ENCODE assay signal across 8 mouse cellular contexts in genomic region chr19:5405924-5406323, GRCm38 (mm10). TPM values are rescaled to one million over a fixed set of nuclear protein-coding genes. Genes with fewer than 3 reads are reported as not detected.
DNase-seq lines count a peak whose midpoint lies in the region; ATAC-seq and TF ChIP-seq lines count a peak whose summit lies in the region.

No protein-coding gene starts in this region.

- 18% methylated on average over 7 of the region's 7 CpGs for WGBS in heart, embryonic 12.5 days
- 24% methylated on average over 7 of the region's 7 CpGs for WGBS in forebrain, embryonic 15.5 days

- H3K27me3 ChIP-seq in heart, embryonic 12.5 days (replicated peaks) = no peaks in the 10 kb centered on the region
- no peaks in the 10 kb centered on the region for H3K27me3 ChIP-seq in CH12.LX (replicated peaks)
- no peaks in the 10 kb centered on the region for H3K27me3 ChIP-seq in forebrain, embryonic 15.5 days

- no peak for TF ChIP-seq RAD21 in CH12.LX (IDR thresholded peaks at IDR 0.05; ENCODE audit: low read depth, low read length)

- H3K4me2 ChIP-seq in heart, embryonic 12.5 days = peak overlapping the region; percentile 69
- H3K4me2 ChIP-seq in CH12.LX (ENCODE audit: insufficient read depth, low read depth, poor library complexity, severe bottlenecking) = peak overlapping the region; percentile 71
- peak overlapping the region; percentile 52 for H3K4me2 ChIP-seq in forebrain, embryonic 15.5 days (replicated peaks)

- dilution Hi-C loops in CH12.LX (cut with MboI; ENCODE audit: extremely low pct_ligation_motif_present, extremely low pct_unique_long_range_greater_than_20kb, low sequenced_read_pairs) = no loop called here

- DNase-seq in heart, adult 9 months (ENCODE audit: low spot score in 2 of 2) = no peak
- peak; percentile 24 for DNase-seq in CH12.LX (ENCODE audit: extremely low read depth)
- no peak for DNase-seq in adrenal gland, postnatal 36 days
- no peak for DNase-seq in urinary bladder, adult 2 months (ENCODE audit: low spot score)
- no peak for DNase-seq in left cerebral cortex, postnatal 25 days (ENCODE audit: low spot score in 2 of 2)

- in situ Hi-C loops in CH12.LX (cut with MboI; ENCODE audit: low pct_ligation_motif_present, low pct_unique_long_range_greater_than_20kb, low sequenced_read_pairs) = no loop called here

- TF ChIP-seq CTCF in CH12.LX (conservative IDR thresholded peaks at IDR 0.05 in 1 of 2, IDR thresholded peaks at IDR 0.05 in 1 of 2; ENCODE audit: low read depth in 2 of 2, low read length in 2 of 2) = no peak

- no peak for TF ChIP-seq EP300 in CH12.LX (IDR thresholded peaks at IDR 0.05; ENCODE audit: low read length)

- no peaks in the 10 kb centered on the region for H3K36me3 ChIP-seq in heart, embryonic 12.5 days
- peaks cover 0 to 6% of the 10 kb centered on the region in 2 experiments for H3K36me3 ChIP-seq in CH12.LX (replicated peaks in 1 of 2; ENCODE audit: control insufficient read depth in 1 of 2, insufficient read depth in 1 of 2, low read length in 1 of 2)
- no peaks in the 10 kb centered on the region for H3K36me3 ChIP-seq in forebrain, embryonic 15.5 days

- H3K79me2 ChIP-seq in CH12.LX (replicated peaks; ENCODE audit: control insufficient read depth, extremely low read depth, insufficient read depth, poor library complexity, severe bottlenecking) = no peaks in the 10 kb centered on the region

- peaks cover 20% of the 10 kb centered on the region for H3K4me1 ChIP-seq in heart, embryonic 12.5 days (replicated peaks)
- peaks cover 7 to 28% of the 10 kb centered on the region in 2 experiments for H3K4me1 ChIP-seq in CH12.LX (ENCODE audit: control insufficient read depth in 1 of 2, insufficient read depth in 2 of 2)
- H3K4me1 ChIP-seq in forebrain, embryonic 15.5 days = peaks cover 15% of the 10 kb centered on the region

- H3K9ac ChIP-seq in heart, embryonic 12.5 days = peak overlapping the region; percentile 63
- 0 out of 2 replicates have a peak overlapping the region, but pooled peaks have one; percentile 2 for H3K9ac ChIP-seq in CH12.LX (ENCODE audit: insufficient read depth, low read depth)
- peak overlapping the region; percentile 43 for H3K9ac ChIP-seq in forebrain, embryonic 15.5 days (replicated peaks)

- intact Hi-C loops in left cerebral cortex, postnatal 25 days (cut with DNase I) = no loop called here

- H3K9me3 ChIP-seq in heart, embryonic 12.5 days (replicated peaks) = no peaks in the 10 kb centered on the region
- H3K9me3 ChIP-seq in CH12.LX (replicated peaks; ENCODE audit: low read length) = no peaks in the 10 kb centered on the region
- H3K9me3 ChIP-seq in forebrain, embryonic 15.5 days = no peaks in the 10 kb centered on the region

- no peak for ATAC-seq in heart, embryonic 12.5 days (ENCODE audit: insufficient number of reproducible peaks, low FRiP score)
- no peak for ATAC-seq in forebrain, embryonic 15.5 days (replicated peaks)
- ATAC-seq in megakaryocyte, adult 5-6 weeks (ENCODE audit: poor library complexity, severe bottlenecking) = 0 out of 2 replicates have a peak, but pooled peaks have one; percentile 16

- H3K27ac ChIP-seq in heart, embryonic 12.5 days (ENCODE audit: poor library complexity, severe bottlenecking) = peak overlapping the region; percentile 54; the same call in 1 of the 2 replicates
- no peak overlapping the region for H3K27ac ChIP-seq in CH12.LX (ENCODE audit: insufficient read depth, low read depth)
- H3K27ac ChIP-seq in forebrain, embryonic 15.5 days (replicated peaks) = peak overlapping the region; percentile 55

- peak overlapping the region; percentile 42 for H3K4me3 ChIP-seq in heart, embryonic 12.5 days
- H3K4me3 ChIP-seq in CH12.LX (replicated peaks in 1 of 3; ENCODE audit: low read depth in 2 of 3, low read length in 2 of 3, poor library complexity in 1 of 3) = peak overlapping the region; percentile 25 to 46 (median 33)
- peak overlapping the region; percentile 62 for H3K4me3 ChIP-seq in forebrain, embryonic 15.5 days

- no peak for TF ChIP-seq POLR2A in CH12.LX (IDR thresholded peaks at IDR 0.05; ENCODE audit: low read depth, low read length)

TF ChIP-seq in CH12.LX, 34 proteins besides CTCF, POLR2A, EP300 and RAD21:
- TF ChIP-seq ZMIZ1 (IDR thresholded peaks at IDR 0.05; ENCODE audit: low read depth, low read length) (no peak), SMC3 (IDR thresholded peaks at IDR 0.05; ENCODE audit: low read depth, low read length) (no peak), CHD2 (IDR thresholded peaks at IDR 0.05; ENCODE audit: low read length) (no peak)

RNA-seq across cellular contexts. Expression of gene Tsga10ip, which starts 3.6 kb away (rescaled TPM):
- 1.7 and 1.8 TPM in 2 replicates for polyA plus RNA-seq in heart, embryonic 12.5 days (2016; fragmentation: Nextera tagmentation; extraction: Ambion mirVana)
- total RNA-seq in CH12.LX (2012; rRNA removed) = 0.80 and 0.89 TPM in 2 replicates
- 0.14 TPM in 1 of 2 replicates, not detected in the other for total RNA-seq in CH12.LX (2014; rRNA removed)
- 0.87 and 1.0 TPM in 2 replicates for polyA plus RNA-seq in CH12.LX (2012; ENCODE audit: insufficient read length, low read depth)
- 0.10 TPM in 1 of 2 replicates, not detected in the other for polyA plus RNA-seq in forebrain, embryonic 15.5 days (2015; fragmentation: Nextera tagmentation; extraction: Ambion mirVana)
- total RNA-seq in megakaryocyte, adult 5-6 weeks (2015) = not detected in 2 replicates
- total RNA-seq in megakaryocyte, adult 5-6 weeks (2017) = not detected in 2 replicates
- total RNA-seq in adrenal gland, postnatal 36 days (2021) = not detected
- not detected in 2 replicates for polyA plus RNA-seq in urinary bladder, adult 2 months (2012; rRNA removed)
- not detected for total RNA-seq in left cerebral cortex, postnatal 25 days (2021)

RNA-seq across cellular contexts. Expression of gene Sart1, which starts 17.4 kb away (rescaled TPM):
- polyA plus RNA-seq in heart, embryonic 12.5 days (2016; fragmentation: Nextera tagmentation; extraction: Ambion mirVana) = 61.6 and 63.9 TPM in 2 replicates
- total RNA-seq in CH12.LX (2012; rRNA removed) (78.3 and 85.8 TPM in 2 replicates), CH12.LX (2014; rRNA removed) (46.7 and 47.7 TPM in 2 replicates)
- 104 and 132 TPM in 2 replicates for polyA plus RNA-seq in CH12.LX (2012; ENCODE audit: insufficient read length, low read depth)
- 81.2 and 90.2 TPM in 2 replicates for polyA plus RNA-seq in forebrain, embryonic 15.5 days (2015; fragmentation: Nextera tagmentation; extraction: Ambion mirVana)
- 47.2 and 57.3 TPM in 2 replicates for total RNA-seq in megakaryocyte, adult 5-6 weeks (2015)
- total RNA-seq in megakaryocyte, adult 5-6 weeks (2017) = 62.2 and 64.6 TPM in 2 replicates
- 10 to 100 TPM; 79.1 to 86.5 TPM for total RNA-seq in adrenal gland, postnatal 36 days (2021)
- 36.7 and 51.4 TPM in 2 replicates for polyA plus RNA-seq in urinary bladder, adult 2 months (2012; rRNA removed)
- 10 to 100 TPM; 87.9 to 92.8 TPM for total RNA-seq in left cerebral cortex, postnatal 25 days (2021)

RNA-seq across cellular contexts. Expression of gene Drap1, which starts 18.9 kb away (rescaled TPM):
- polyA plus RNA-seq in heart, embryonic 12.5 days (2016; fragmentation: Nextera tagmentation; extraction: Ambion mirVana) = 190 and 194 TPM in 2 replicates
- total RNA-seq in CH12.LX (2012; rRNA removed) (142 and 143 TPM in 2 replicates), CH12.LX (2014; rRNA removed) (73.3 and 86.7 TPM in 2 replicates)
- 180 and 215 TPM in 2 replicates for polyA plus RNA-seq in CH12.LX (2012; ENCODE audit: insufficient read length, low read depth)
- 306 and 315 TPM in 2 replicates for polyA plus RNA-seq in forebrain, embryonic 15.5 days (2015; fragmentation: Nextera tagmentation; extraction: Ambion mirVana)
- 62.3 and 72.3 TPM in 2 replicates for total RNA-seq in megakaryocyte, adult 5-6 weeks (2015)
- 53.7 and 59.0 TPM in 2 replicates for total RNA-seq in megakaryocyte, adult 5-6 weeks (2017)
- total RNA-seq in adrenal gland, postnatal 36 days (2021) = 100 to 1,000 TPM; 250 to 263 TPM
- polyA plus RNA-seq in urinary bladder, adult 2 months (2012; rRNA removed) = 228 and 236 TPM in 2 replicates
- total RNA-seq in left cerebral cortex, postnatal 25 days (2021) = 100 to 1,000 TPM; 197 to 233 TPM

RNA-seq across cellular contexts. Expression of gene AI837181, which starts 19.0 kb away (rescaled TPM):
- polyA plus RNA-seq in heart, embryonic 12.5 days (2016; fragmentation: Nextera tagmentation; extraction: Ambion mirVana) = 38.8 and 39.5 TPM in 2 replicates
- total RNA-seq in CH12.LX (2012; rRNA removed) = 8.6 and 9.8 TPM in 2 replicates
- 19.3 and 22.0 TPM in 2 replicates for total RNA-seq in CH12.LX (2014; rRNA removed)
- polyA plus RNA-seq in CH12.LX (2012; ENCODE audit: insufficient read length, low read depth) = 20.7 and 25.1 TPM in 2 replicates
- polyA plus RNA-seq in forebrain, embryonic 15.5 days (2015; fragmentation: Nextera tagmentation; extraction: Ambion mirVana) = 66.5 TPM in 2 replicates
- 20.3 and 23.7 TPM in 2 replicates for total RNA-seq in megakaryocyte, adult 5-6 weeks (2015)
- 8.9 and 15.6 TPM in 2 replicates for total RNA-seq in megakaryocyte, adult 5-6 weeks (2017)
- 10 to 100 TPM; 43.7 to 50.6 TPM for total RNA-seq in adrenal gland, postnatal 36 days (2021)
- polyA plus RNA-seq in urinary bladder, adult 2 months (2012; rRNA removed) = 65.3 and 68.9 TPM in 2 replicates
- total RNA-seq in left cerebral cortex, postnatal 25 days (2021) = 10 to 100 TPM; 70.2 to 73.3 TPM

RNA-seq across cellular contexts. Expression of gene Banf1, which starts 39.0 kb away (rescaled TPM):
- polyA plus RNA-seq in heart, embryonic 12.5 days (2016; fragmentation: Nextera tagmentation; extraction: Ambion mirVana) = 400 and 410 TPM in 2 replicates
- 161 and 176 TPM in 2 replicates for total RNA-seq in CH12.LX (2012; rRNA removed)
- total RNA-seq in CH12.LX (2014; rRNA removed) = 212 and 273 TPM in 2 replicates
- 450 and 496 TPM in 2 replicates for polyA plus RNA-seq in CH12.LX (2012; ENCODE audit: insufficient read length, low read depth)
- polyA plus RNA-seq in forebrain, embryonic 15.5 days (2015; fragmentation: Nextera tagmentation; extraction: Ambion mirVana) = 401 and 423 TPM in 2 replicates
- 269 and 297 TPM in 2 replicates for total RNA-seq in megakaryocyte, adult 5-6 weeks (2015)
- 29.3 and 29.6 TPM in 2 replicates for total RNA-seq in megakaryocyte, adult 5-6 weeks (2017)
- total RNA-seq in adrenal gland, postnatal 36 days (2021) = 100 to 1,000 TPM; 152 to 165 TPM
- polyA plus RNA-seq in urinary bladder, adult 2 months (2012; rRNA removed) = 125 and 147 TPM in 2 replicates
- 10 to 100 TPM; 83.4 to 84.4 TPM for total RNA-seq in left cerebral cortex, postnatal 25 days (2021)

Comparison
In these comparisons a context has a peak if more than half of its experiments do, and no peak if none do; other contexts are left out.
1. H3K9ac ChIP-seq: peak in every context shown above with its lines; median percentile 63 in heart, embryonic 12.5 days; 43 in forebrain, embryonic 15.5 days; 2 in CH12.LX.